Mouse (Mus musculus): ENCODE results near the gene Ly86.

Ly86 gene

GRCm38 (mm10) chr13:37457007-37457827, 112.2 kb downstream of the Ly86 start:
- DNase-seq (ENCODE audit: low spot score in 2 of 2): peak; percentile 54 to 75

GRCm38 (mm10) chr13:37458557-37458956, 113.5 kb downstream of the Ly86 start:
- no peak for DNase-seq (ENCODE audit: low spot score in 2 of 2)

GRCm38 (mm10) chr13:37459022-37459421, 114.0 kb downstream of the Ly86 start:
- no peak for DNase-seq (ENCODE audit: low spot score in 2 of 2)

- no peak for DNase-seq (ENCODE audit: low spot score in 2 of 2)
Observed at GRCm38 (mm10) chr13:37459957-37460930, 115.2 kb downstream of the Ly86 start.

GRCm38 (mm10) chr13:37462049-37462702, 117.2 kb downstream of the Ly86 start:
- DNase-seq (ENCODE audit: low spot score in 2 of 2): no peak

GRCm38 (mm10) chr13:37465710-37466109, 120.7 kb downstream of the Ly86 start:
- DNase-seq (ENCODE audit: low spot score in 2 of 2): no peak

- DNase-seq (ENCODE audit: low spot score in 2 of 2): peak in 1 of 2 experiments; percentile 42
Observed at GRCm38 (mm10) chr13:37467795-37468194, 122.8 kb downstream of the Ly86 start.

Measured in frontal cortex, postnatal 14 days (tissue).